Mouse (Mus musculus) CH12.LX (cell line): ENCODE results near the gene Hcrtr1.

Experiments used
- CHD2 ChIP-seq: IDR thresholded peaks from 2 replicates; pipeline ENCODE4 v1.6.1; 2011; ENCODE audit warnings: low read length, improper control_type of control experiment
- CTCF ChIP-seq, 2 experiments: IDR thresholded peaks in 1 of 2; conservative IDR thresholded peaks in 1 of 2; 2 replicates each; pipeline ENCODE4 v1.5.1; 2011 to 2012; ENCODE audit warnings: low read depth in 2 of 2, low read length in 2 of 2, improper control_type of control experiment in 1 of 2, inconsistent platforms in 1 of 2, mild to moderate bottlenecking in 1 of 2, moderate library complexity in 1 of 2
- MAFK ChIP-seq: IDR thresholded peaks from 2 replicates; pipeline ENCODE4 v1.6.1; 2011; ENCODE audit warnings: low read length, improper control_type of control experiment; ENCODE audit not compliant: insufficient replicate concordance
- MAZ ChIP-seq: IDR thresholded peaks from 2 replicates; pipeline ENCODE4 v1.6.1; 2012; ENCODE audit warnings: low read depth, mild to moderate bottlenecking, inconsistent platforms, low read length, improper control_type of control experiment, moderate library complexity
- MYC ChIP-seq: IDR thresholded peaks from 2 replicates; pipeline ENCODE4 v1.6.1; 2011; ENCODE audit warnings: low read depth, mild to moderate bottlenecking, improper control_type of control experiment, low read length
- NELFE ChIP-seq: IDR thresholded peaks from 2 replicates; pipeline ENCODE4 v1.6.1; 2011; ENCODE audit warnings: low read depth, low read length, improper control_type of control experiment
- POLR2A ChIP-seq: IDR thresholded peaks from 2 replicates; pipeline ENCODE4 v1.6.1; 2011; ENCODE audit warnings: low read depth, mild to moderate bottlenecking, improper control_type of control experiment, low read length
- SIN3A ChIP-seq: IDR thresholded peaks from 2 replicates; pipeline ENCODE4 v1.6.1; 2012; ENCODE audit warnings: low read length, improper control_type of control experiment, inconsistent platforms
- TCF12 ChIP-seq: IDR thresholded peaks from 2 replicates; pipeline ENCODE4 v1.6.1; 2014; ENCODE audit warnings: low read depth, mild to moderate bottlenecking, inconsistent platforms, low read length, improper control_type of control experiment

DNA sequence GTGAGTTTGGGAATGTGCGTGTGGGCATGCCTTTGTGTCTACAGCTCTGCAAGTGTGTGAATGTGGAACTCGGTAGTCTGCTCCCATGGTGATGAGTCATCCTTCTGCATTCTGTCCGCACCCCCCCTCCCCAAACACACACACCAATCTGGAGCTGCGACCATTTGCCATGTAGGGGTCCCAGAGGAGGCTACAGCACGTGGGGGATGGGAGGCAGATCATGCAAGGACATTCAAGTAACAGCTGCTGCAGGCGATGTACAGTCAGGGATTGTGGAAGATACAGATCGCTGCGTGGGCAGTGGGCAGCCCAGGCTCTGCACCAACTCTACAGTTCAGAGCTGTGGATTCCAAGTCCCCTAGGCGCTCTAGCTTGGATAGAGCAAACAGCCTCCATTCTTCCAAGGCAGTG, 1.8 kb upstream of the Hcrtr1 start:
- TF ChIP-seq MYC (no peak), CTCF (conservative IDR thresholded peaks at IDR 0.05 in 1 of 2, IDR thresholded peaks at IDR 0.05 in 1 of 2; ENCODE audit: low read depth in 2 of 2, low read length in 2 of 2) (no peak), CHD2 (no peak), TCF12 (no peak), POLR2A (no peak), MAFK (no peak), SIN3A (no peak), MAZ (no peak), NELFE (no peak)
